Comparison of ENCODE assay signal across 8 mouse cellular contexts in genomic region chr17:65885697-65886529, GRCm38 (mm10). TPM values are rescaled to one million over a fixed set of nuclear protein-coding genes. Genes with fewer than 3 reads are reported as not detected.
A peak's percentile ranks its signal among the peaks of the same experiment; 100 is the strongest.
DNase-seq lines count a peak whose midpoint lies in the region; ATAC-seq and TF ChIP-seq lines count a peak whose summit lies in the region.

Ralbp1 (minus strand) TSS chr17:65885798.

- H3K9me3 ChIP-seq in intestine, embryonic 15.5 days = no peaks in the 10 kb centered on the region
- H3K9me3 ChIP-seq in limb, embryonic 14.5 days (ENCODE audit: control insufficient read depth, low read length) = no peaks in the 10 kb centered on the region
- no peaks in the 10 kb centered on the region for H3K9me3 ChIP-seq in midbrain, embryonic 16.5 days (replicated peaks; ENCODE audit: control insufficient read depth, low read length, poor library complexity, severe bottlenecking)

- no peak for ATAC-seq in intestine, embryonic 15.5 days
- ATAC-seq in limb, embryonic 14.5 days (ENCODE audit: low FRiP score, low read depth) = no peak
- no peak; the same call in 1 of the 2 replicates for ATAC-seq in midbrain, embryonic 16.5 days

- WGBS in intestine, embryonic 15.5 days = 5% methylated on average over 14 of the region's 14 CpGs
- 2% methylated on average over 14 of the region's 14 CpGs for WGBS in limb, embryonic 14.5 days
- WGBS in midbrain, embryonic 16.5 days = 10% methylated on average over 14 of the region's 14 CpGs

- H3K4me1 ChIP-seq in intestine, embryonic 15.5 days (replicated peaks) = peaks cover 8% of the 10 kb centered on the region
- peaks cover 22% of the 10 kb centered on the region for H3K4me1 ChIP-seq in limb, embryonic 14.5 days (ENCODE audit: control insufficient read depth, insufficient read depth, low read length)
- H3K4me1 ChIP-seq in midbrain, embryonic 16.5 days (ENCODE audit: control insufficient read depth, insufficient read depth, low read length) = peaks cover 28% of the 10 kb centered on the region

- H3K27ac ChIP-seq in intestine, embryonic 15.5 days = peak within 1 kb of the TSS; percentile 96
- H3K27ac ChIP-seq in limb, embryonic 14.5 days (replicated peaks; ENCODE audit: low read depth, low read length) = peak within 1 kb of the TSS; percentile 97
- peak within 1 kb of the TSS; percentile 94 for H3K27ac ChIP-seq in midbrain, embryonic 16.5 days (ENCODE audit: low read length)

- H3K4me2 ChIP-seq in intestine, embryonic 15.5 days (replicated peaks) = peak within 1 kb of the TSS; percentile 91
- peak within 1 kb of the TSS; percentile 93 for H3K4me2 ChIP-seq in limb, embryonic 14.5 days (replicated peaks; ENCODE audit: low read depth, low read length, severe bottlenecking)
- H3K4me2 ChIP-seq in midbrain, embryonic 16.5 days (ENCODE audit: low read length) = peak within 1 kb of the TSS; percentile 92

- no peaks in the 10 kb centered on the region for H3K27me3 ChIP-seq in intestine, embryonic 15.5 days (replicated peaks)
- H3K27me3 ChIP-seq in limb, embryonic 14.5 days (ENCODE audit: control insufficient read depth, insufficient read depth, low read length) = no peaks in the 10 kb centered on the region
- H3K27me3 ChIP-seq in midbrain, embryonic 16.5 days (ENCODE audit: control insufficient read depth, insufficient read depth, low read depth, low read length) = no peaks in the 10 kb centered on the region

- H3K36me3 ChIP-seq in intestine, embryonic 15.5 days = no peaks in the 10 kb centered on the region
- no peaks in the 10 kb centered on the region for H3K36me3 ChIP-seq in limb, embryonic 14.5 days (ENCODE audit: control insufficient read depth, insufficient read depth, low read length)
- no peaks in the 10 kb centered on the region for H3K36me3 ChIP-seq in midbrain, embryonic 16.5 days (ENCODE audit: control insufficient read depth, insufficient read depth, low read length)

- DNase-seq in CD4-positive, CD25-positive, alpha-beta regulatory T cell, adult 2 months (ENCODE audit: low read depth, low spot score) = peak; percentile 55
- peak; percentile 43 to 82 for DNase-seq in adrenal gland, adult (ENCODE audit: inconsistent age in 2 of 2, low spot score in 1 of 2)
- peak; percentile 49 for DNase-seq in embryo, embryonic 11 days
- no peak for DNase-seq in gonadal fat pad, adult 2 months (ENCODE audit: low read depth)
- DNase-seq in limb, embryonic 14.5 days (ENCODE audit: low spot score) = peak; percentile 19
- no peak for DNase-seq in urinary bladder, postnatal 25 days (ENCODE audit: low spot score)

- H3K4me3 ChIP-seq in intestine, embryonic 15.5 days (replicated peaks) = peak within 1 kb of the TSS; percentile 86
- peak within 1 kb of the TSS; percentile 91 for H3K4me3 ChIP-seq in limb, embryonic 14.5 days (replicated peaks; ENCODE audit: low read length)
- H3K4me3 ChIP-seq in midbrain, embryonic 16.5 days (ENCODE audit: low read depth, low read length) = peak within 1 kb of the TSS; percentile 96

- no peak for TF ChIP-seq POLR2A in limb, embryonic 14.5 days (IDR thresholded peaks at IDR 0.05; ENCODE audit: borderline replicate concordance, extremely low read depth, insufficient read depth, insufficient read length)

- peak within 1 kb of the TSS; percentile 83 for H3K9ac ChIP-seq in intestine, embryonic 15.5 days
- peak within 1 kb of the TSS; percentile 83 for H3K9ac ChIP-seq in limb, embryonic 14.5 days (ENCODE audit: low read depth, low read length, severe bottlenecking)
- H3K9ac ChIP-seq in midbrain, embryonic 16.5 days (ENCODE audit: low read depth, low read length) = peak within 1 kb of the TSS; percentile 93

RNA-seq across cellular contexts. Expression of gene Ralbp1, which starts in this region (rescaled TPM):
- polyA plus RNA-seq in gonadal fat pad, adult 2 months (2012; rRNA removed) = 38.3 and 41.8 TPM in 2 replicates
- 64.3 and 74.9 TPM in 2 replicates for polyA plus RNA-seq in intestine, embryonic 15.5 days (2015; fragmentation: Nextera tagmentation; extraction: Ambion mirVana)
- polyA plus RNA-seq in limb, embryonic 14.5 days (2012; rRNA removed) = 39.9 and 44.2 TPM in 2 replicates
- 132 and 137 TPM in 2 replicates for polyA plus RNA-seq in limb, embryonic 14.5 days (2014; fragmentation: Nextera tagmentation; extraction: Ambion mirVana)
- 50.2 and 51.6 TPM in 2 replicates for polyA plus RNA-seq in midbrain, embryonic 16.5 days (2015; fragmentation: Nextera tagmentation; extraction: Ambion mirVana)

Comparison
In these comparisons a context has a peak if more than half of its experiments do, and no peak if none do; other contexts are left out.
1. DNase-seq: peak in CD4-positive, CD25-positive, alpha-beta regulatory T cell, adult 2 months (single experiment), adrenal gland, adult (2 of 2), embryo, embryonic 11 days (single experiment) and limb, embryonic 14.5 days (single experiment); none in gonadal fat pad, adult 2 months (single experiment) and urinary bladder, postnatal 25 days (single experiment).
2. Peak in every context shown above with its lines, with median percentiles within 50 percentile points of each other: H3K27ac ChIP-seq, H3K4me2 ChIP-seq, H3K4me3 ChIP-seq and H3K9ac ChIP-seq.